Mouse (Mus musculus): ENCODE measurements around the gene Eef2k. TPM values are rescaled to one million over a fixed set of nuclear protein-coding genes. Genes with fewer than 3 reads are reported as not detected.

Eef2k gene
- total RNA-seq (2014; fragmentation: Nextera tagmentation) (49.3 and 60.6 TPM in 2 replicates), total RNA-seq (2017) (65.4 and 80.5 TPM in 2 replicates)

DNA sequence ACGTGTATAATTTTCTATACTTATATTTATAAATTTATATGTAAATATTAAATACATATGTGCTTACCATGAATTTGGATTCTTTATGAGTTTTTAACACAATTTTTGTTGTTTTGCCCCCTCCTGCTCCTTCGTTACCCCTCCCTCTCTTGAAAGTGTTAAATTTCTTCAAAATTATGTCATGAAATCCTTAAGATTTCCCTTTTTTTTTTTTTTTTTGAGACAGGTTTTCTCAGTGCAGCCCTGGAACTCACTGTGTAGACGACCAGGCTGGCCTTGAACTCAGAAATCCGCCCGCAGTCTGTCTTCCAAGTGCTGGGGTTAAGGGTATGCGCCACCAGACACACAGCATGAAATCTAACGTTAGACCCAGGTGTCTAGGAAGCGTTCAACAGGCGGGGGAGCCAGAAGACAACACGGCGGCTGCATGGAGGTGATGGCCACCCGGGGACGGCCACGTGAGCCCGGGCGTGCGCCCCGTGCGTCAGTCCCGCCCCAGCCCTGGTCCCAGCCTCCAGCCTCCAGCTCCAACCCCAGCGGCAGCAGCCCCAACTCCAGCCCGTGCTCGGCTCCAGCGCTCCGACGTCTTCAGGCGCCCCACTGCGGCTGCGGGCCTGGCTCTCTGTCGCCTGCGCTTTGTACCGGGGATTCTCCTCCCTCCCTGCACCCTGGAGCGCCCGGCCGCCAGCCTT is at the start of gene Eef2k:
Gene Eef2k (plus strand): TSS at position 487 of the 692 bp plus-strand sequence.
- ATAC-seq (replicated peaks; ENCODE audit: poor library complexity, severe bottlenecking): peak; percentile 83

DNA sequence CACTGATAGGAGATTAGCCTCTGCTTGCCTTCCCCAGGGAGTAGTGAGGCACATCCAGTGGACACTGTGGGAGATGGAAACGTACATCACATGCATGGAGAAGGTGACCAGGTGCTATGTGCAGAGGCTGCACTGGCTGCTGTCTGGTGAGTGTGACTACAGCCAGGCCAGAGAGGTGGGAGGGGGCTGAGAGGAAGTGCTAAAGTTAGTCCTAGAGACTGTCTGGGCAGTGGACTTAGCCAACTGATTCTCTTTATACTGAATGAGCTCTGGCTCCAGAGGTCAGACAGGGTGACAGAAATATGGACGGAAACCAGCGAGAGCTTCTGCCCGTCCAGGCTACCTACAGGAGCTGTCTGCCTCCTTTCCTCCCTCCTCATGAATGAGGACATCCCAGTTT is 47.1 kb upstream of the Eef2k start:
- no peak for ATAC-seq (replicated peaks; ENCODE audit: poor library complexity, severe bottlenecking)

DNA sequence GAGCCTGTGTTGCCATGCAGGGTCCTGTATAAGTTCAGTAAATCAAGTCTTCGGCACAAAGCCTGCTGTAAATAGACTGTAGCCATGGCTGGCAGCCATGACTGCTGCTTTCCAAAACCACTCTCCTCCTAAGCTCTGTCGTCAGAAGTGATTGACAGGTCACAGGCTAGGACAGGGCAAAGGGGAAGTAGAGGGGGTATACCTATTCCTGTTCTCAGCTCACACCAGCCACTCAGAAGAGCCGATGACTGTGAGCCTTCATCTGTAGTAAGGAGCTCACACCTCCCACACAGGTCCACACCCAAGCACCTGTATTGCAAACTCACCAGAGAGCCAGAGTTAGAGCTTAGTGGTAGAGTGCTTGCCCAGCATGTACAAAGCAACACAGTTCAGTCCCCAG is 46.3 kb upstream of the Eef2k start:
- peak; percentile 67 for ATAC-seq (replicated peaks; ENCODE audit: poor library complexity, severe bottlenecking)

DNA sequence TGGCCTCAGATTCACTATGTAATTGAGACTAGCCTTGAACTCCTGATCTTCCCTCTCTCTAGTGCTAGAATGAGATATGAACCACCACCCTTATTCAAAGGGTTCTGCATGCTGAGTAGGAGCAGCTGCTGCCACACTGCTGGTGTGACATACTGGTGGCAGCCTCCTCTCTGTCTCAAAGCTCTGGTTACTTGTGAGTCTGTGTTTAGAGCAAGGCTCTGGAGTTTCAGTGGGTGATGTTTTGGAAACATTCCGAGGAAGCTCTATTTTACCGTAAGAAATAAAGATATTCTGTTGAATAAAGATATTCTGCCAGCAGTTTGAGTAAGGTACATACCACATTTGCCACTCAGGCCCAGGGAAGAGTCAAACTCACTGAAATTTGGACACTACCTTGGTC is 39.4 kb upstream of the Eef2k start:
- no peak for ATAC-seq (replicated peaks; ENCODE audit: poor library complexity, severe bottlenecking)

DNA sequence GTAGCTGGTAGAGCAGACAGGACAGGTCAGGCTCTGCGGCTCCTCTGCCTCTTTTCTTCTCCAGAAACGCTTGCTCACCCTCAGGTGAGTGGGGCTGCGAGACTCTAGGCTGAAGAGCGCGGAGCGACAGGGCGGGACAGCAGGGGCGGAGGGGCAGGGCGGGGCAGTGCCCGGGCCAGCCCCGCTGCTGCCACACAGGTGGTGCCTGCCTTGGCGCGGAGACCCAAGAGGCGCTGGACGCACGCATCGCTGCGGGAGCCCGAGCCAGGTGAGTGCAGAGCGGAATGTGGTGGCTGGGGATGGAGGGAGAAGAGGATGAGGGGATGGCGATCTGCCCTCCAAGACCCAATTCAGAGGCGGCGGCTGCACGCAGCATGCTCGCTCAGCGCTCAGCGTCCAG is 32.9 kb upstream of the Eef2k start:
- ATAC-seq (replicated peaks; ENCODE audit: poor library complexity, severe bottlenecking): no peak

DNA sequence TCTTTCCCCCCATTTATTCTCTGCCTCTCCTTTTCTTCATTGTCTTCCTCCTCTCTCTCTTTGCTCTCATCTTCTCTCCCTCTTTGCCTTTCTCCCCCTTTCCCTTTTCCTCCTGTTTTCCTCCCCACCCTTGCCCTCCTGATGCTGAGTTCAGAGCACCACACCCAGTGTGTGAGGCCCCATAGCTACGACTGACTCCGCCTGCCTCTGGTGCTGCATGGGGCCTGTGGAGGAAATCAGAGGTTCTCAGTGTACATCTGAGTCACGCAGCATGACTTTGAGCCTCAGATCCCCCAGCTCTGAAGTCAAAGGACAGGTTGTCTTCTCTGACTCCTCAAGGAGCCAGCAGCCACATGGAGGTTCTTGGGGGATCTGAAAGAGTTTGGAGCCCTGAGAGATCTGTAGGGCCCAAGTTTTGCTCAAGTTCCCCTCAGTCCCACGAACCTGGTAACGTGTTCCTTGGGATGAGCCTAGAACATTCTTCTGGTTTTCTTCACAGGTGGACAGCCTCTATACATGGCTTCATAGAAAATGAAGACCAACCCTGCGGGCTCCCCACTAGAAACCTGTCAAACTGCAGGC is 30.7 kb upstream of the Eef2k start, which contains the start of gene Gm5737:
Gene Gm5737 (plus strand): TSS at position 532 of the 582 bp plus-strand sequence.
- no peak for ATAC-seq (replicated peaks; ENCODE audit: poor library complexity, severe bottlenecking)

DNA sequence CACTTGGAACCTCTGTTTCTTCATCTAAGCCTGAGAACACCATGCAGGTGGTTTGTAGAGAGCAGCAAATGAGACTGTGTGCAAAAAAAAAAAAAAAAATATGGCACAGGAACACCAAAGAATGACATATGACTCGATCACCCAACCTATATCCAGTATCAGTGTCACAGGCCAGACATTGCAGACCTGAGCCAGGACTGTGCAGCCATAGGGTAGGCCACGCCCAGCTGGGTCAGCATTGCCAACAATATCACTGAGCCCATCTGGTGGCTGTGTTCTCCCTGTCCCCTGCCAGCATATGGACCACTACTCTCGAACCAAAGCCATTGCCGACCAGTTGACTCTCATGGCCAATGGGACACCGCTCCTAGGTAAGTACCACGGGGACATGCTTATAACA is 25.1 kb upstream of the Eef2k start:
- no peak for ATAC-seq (replicated peaks; ENCODE audit: poor library complexity, severe bottlenecking)

DNA sequence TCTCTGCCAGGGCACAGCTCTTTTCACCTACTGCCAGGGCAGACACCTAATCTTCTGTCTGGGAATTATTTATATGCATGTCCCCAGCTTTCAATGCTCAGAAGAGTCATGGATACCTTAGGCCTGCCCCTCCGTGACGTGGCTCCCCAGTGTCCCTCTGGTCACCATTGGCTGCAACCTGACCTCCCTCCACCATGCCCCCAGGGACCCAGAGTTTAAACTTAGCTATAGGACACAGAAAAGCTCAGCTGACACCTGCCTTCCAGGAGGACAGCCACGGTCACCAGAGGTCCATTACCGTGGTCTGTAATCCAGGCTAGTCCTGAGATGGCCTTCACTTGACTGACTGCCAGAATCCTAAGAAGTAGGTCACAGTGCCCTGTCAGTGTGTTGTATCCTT is 23.2 kb upstream of the Eef2k start:
- ATAC-seq (replicated peaks; ENCODE audit: poor library complexity, severe bottlenecking): no peak

DNA sequence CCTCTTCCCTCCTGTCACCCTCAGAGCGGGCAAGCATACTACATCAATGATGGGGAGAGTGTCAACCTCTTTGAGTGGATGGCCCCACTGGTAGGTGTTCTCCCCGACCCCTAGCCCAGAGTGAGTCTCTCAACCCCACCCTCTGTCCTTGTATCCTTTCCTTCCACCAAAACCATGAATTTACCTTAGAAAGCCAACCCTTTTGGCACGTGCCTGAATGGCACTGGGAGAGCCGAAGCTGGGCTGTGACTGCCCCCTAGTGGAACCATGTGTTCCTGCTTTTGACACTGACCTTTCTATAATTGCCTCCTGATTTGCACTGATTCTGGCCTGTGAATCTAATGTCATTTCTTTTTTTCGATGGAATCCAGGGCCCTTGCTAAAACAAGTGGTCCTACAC is 19.4 kb upstream of the Eef2k start:
- peak; percentile 81 for ATAC-seq (replicated peaks; ENCODE audit: poor library complexity, severe bottlenecking)

DNA sequence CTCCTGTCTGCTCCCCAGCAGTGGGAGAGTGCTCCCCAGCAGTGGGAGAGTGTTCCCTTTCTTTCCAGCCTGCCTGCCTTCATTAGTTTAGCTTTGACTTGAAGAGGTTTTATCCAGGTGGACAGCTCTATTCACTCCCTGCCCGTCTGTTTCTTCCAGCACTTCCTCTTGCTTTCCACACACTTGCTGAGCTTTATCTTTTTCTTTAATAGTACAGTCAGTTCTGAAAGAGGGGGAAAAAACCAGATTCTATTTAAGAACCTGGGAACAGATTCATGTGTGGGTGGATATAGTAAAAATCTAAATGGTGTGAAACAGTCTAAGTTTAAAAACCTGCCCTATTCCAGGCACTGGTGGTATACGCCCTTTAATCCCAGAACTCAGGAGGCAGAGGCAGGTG is 17.5 kb upstream of the Eef2k start:
- no peak for ATAC-seq (replicated peaks; ENCODE audit: poor library complexity, severe bottlenecking)

DNA sequence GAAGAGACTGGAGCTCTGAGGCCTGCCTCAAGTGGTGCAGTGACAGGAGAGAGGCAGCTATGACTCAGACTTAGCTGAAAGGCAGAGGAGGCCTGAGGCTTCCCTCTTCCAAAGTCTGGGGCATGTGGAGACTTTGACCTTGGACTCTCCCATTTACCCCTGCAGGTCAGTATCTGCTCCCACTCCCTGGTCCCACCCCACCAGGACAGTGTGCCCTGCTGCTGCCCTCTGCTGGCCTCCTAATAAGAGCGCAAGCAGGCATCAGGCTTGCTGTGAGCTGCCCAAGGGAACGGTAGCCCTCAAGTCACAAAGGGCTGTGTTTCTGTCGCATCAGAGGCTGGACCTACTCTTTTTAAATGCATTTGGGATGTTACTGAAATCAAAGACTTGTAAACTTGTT is 16.2 kb upstream of the Eef2k start:
- ATAC-seq (replicated peaks; ENCODE audit: poor library complexity, severe bottlenecking): peak; percentile 50

DNA sequence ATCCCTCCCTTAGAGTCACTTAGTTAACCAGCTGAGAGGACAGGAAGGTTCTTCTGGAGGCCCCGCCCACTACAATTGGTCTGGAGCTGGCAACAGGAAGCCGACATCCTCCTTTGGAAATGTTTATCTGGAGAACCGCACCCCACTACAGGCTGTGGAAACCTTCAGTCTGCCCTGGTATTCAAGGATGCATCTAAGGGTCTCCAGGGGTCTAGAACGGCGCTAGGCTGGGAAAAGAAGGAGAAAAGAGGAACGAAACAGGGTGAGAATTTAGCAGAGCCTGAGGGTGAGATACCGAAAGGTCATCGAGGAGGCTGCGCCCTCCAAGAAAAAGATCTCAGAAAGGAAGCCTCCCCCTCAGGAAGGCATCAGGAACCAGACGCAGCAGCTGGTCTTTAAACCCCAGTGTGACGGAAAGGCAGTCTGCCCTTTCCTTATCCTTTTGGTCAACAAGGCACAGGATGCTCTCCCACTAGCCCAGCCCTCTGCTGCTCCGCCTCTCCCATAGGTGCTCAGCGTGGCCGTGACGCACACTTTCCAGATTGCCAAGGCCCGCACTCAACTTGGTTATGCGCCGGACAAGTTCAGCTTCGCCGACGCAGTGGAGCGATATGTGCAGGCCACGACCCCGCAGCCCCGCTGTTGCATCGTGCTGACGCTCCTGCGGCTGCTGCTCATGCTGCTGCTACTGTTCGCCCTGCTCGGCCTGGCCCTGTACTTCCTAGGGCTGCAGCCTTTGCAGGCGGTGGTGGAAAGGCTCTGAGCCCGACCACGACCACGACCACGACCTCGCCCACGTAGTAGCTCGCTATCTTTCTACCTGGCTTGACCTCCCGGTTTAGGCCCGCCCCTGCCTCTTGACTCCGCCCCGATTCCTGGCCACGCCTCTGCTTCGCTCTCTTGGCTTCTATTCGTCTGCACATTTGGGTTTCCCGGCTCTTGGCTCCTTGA is 11.9 kb upstream of the Eef2k start:
- peak; percentile 21 for ATAC-seq (replicated peaks; ENCODE audit: poor library complexity, severe bottlenecking)

DNA sequence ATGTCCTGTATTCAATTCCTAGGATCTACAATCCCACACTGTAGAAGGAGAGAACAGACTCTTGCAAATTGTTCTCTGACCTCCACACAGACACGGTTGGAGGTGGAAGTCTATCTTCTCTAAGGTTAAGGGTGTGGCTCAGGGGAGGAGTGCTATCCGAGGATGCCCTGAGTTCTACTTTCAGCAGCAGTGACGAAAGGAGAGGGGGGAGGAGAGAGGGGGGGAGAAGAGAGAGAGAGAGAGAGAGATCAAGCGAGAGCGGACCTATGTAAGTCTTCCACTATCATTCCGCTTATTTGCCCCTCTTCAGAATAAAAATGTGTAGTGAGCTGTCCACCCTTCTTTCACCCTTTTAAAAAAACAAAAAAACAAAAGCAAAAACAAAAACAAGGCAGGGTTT is 8.2 kb upstream of the Eef2k start:
- ATAC-seq (replicated peaks; ENCODE audit: poor library complexity, severe bottlenecking): peak; percentile 10

DNA sequence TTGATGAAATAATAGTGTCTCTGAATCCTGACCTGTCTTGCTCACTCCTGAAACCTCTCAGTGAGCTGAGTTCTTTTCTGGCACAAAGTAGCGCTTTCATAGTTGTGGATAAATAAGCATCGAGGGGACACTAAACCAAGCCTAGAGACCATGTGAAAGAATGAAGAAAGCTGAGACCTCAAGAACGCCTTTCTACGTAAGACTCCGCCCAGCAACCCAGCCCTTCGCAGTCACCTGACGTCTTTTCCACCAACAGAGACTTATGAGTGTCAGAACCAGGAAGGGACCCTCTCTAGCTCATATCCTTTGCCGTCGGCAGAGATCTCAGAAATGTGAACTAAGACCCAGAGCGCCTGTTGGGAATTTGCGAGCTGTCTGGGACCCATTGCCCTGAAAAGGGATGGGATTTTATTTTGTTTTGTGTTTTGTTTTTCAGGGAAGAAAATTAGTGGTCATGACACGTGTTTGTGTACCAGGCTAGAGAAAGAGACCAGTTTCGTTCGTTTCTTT is 7.7 kb upstream of the Eef2k start:
- peak; percentile 64 for ATAC-seq (replicated peaks; ENCODE audit: poor library complexity, severe bottlenecking)

DNA sequence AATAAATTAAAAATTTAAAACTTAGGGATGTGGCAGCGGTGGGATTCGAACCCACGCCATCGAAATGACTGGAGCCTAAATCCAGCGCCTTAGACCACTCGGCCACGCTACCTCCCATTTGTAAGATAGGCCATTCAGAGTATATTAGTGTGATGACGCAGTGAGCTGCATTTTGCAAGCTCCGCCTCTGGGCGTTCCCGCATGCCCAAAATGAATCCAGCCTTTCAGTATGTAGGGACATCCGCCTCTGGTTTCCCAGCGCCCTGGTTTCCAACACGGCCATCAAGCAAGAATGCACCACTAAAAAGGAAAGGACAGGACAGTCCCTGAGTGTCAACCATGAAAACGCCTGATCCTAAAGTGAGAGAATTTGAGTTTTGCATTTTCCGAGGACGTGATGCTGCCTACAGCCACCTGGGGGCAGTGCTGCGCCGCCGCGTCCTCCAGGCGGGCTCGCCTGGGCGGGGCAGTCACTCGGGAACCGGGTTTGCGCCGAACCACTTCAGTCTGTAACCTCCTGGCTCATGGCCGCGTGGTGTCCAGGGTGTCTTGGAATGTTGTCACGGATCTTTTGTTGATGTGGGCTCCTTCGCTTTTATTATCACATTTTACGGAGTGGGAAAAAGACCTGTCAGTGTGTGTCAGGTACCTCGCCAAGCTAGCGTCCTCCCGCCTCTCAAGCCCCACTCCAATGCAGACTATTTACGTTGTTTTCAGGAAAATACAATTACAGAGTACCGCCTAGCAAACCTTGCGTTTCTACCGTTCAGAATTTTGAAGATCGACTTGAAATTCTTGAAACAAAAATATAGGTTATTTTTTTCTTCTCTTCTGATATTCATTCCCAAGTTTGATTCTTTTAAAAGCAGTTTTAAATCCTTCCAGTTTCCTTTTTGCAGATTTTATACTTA is 6.9 kb upstream of the Eef2k start:
- ATAC-seq (replicated peaks; ENCODE audit: poor library complexity, severe bottlenecking): peak; percentile 63

DNA sequence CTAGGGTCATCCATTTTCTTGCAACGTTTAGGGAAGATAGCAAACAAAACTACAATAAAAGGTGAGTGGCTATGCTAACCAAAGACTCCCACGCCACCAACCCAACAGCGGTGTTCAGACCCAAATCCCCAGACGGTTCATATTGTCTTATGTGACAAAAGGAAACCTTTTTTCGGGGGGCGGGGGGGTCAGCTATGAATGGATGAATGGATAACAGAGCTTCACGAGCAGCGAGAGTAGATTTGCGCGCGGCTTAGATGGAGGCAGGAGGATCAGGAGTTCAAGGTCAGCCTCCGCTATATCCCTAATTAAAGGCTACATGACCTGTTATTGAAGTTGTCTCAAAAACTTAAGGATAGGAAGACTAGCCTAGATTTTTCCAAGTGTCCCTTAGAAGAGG is 6.3 kb upstream of the Eef2k start:
- no peak for ATAC-seq (replicated peaks; ENCODE audit: poor library complexity, severe bottlenecking)

DNA sequence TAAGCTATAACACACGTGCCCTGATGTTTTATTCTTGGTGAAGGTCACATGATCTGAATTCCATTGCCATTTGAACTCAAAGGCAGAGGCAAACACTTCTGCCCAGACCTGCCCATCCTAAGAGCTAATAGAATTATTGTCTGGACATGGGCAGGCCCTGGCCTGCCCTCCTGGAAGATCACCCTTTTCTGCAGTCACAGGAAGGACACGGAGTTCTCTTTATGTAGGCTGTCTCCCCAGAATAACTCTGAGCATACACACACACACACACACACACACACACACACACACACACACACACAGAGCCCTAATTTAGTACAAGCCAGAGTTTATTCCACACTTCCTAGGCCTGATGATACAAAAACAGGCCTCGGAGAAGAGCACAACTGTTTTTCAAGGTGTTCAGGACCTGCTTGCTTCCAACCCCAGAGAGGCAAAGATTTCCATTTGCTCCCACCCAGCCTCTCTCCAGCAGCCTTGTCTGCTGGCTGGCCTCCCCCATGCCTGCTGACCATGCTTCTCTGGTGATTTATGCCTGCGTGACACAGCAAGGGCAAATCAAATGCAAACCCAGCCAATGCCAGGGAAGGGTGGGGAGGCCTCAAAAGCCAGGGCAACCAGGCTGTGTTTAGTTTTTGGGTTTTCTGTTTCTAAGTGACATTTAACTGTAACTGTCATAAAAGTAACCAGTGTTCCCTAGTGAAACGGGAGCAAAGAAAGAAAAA is 4.0 kb upstream of the Eef2k start:
- ATAC-seq (replicated peaks; ENCODE audit: poor library complexity, severe bottlenecking): no peak

DNA sequence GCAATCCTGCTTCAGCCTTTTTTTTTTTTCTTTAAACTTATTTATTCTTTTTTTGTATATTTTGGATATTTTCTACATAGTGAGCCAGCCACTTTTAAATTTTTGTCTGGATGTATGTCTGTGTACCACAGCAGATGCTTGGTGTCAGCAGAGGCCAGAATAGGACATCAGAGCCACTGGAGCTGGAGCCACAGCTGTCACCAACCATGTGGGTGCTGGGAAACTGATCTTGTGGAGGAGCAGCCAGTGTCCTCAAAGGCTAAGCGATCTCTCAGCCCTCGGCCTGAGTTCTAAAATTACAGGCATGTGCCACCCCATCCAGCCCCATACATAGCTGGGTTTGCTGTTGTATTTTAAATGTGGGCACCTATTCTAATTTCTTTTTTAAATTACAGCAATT is 2.8 kb upstream of the Eef2k start:
- no peak for ATAC-seq (replicated peaks; ENCODE audit: poor library complexity, severe bottlenecking)

DNA sequence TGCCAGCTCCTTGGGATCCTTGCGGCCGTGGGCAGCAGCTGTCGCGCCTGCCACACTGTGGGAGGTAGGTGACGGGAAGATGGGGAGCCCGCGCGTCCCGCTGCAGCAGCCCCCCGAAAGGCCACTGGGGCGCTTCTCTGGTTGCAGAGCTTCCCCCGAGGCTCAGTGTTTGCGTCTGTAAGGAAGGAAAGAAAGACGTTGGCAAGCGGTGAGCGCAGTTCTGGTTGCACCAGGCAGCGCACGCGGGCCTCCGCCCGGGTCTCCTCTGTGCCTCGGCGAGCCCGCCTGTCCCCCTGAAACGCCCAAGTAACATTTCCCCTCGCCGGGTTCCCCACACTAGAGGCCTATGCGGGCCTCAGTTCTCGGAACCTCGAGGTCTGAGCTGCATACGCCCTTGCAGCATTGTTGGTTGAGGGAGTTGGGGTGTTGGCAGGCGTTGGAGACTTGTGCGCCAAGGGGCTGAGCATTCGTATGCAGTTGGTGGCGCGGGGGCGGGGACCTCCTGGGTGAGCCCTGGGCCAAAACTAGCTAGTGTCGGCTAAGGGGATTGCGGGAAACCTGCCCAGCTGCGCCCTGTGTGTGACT is 498 bp downstream of the Eef2k start:
- peak; percentile 61 for ATAC-seq (replicated peaks; ENCODE audit: poor library complexity, severe bottlenecking)
